Mouse (Mus musculus) limb, embryonic 10.5 days (tissue): Measurements from ENCODE around the gene Ccdc155. TPM values are rescaled to one million over a fixed set of nuclear protein-coding genes. Genes with fewer than 3 reads are reported as not detected.
A peak's percentile ranks its signal among the peaks of the same experiment; 100 is the strongest.

Source experiments
- DNase-seq: peaks from one replicate; pipeline ENCODE4 v3.0.0-alpha.2; 2017; ENCODE audit warnings: low spot score
- H3K27ac ChIP-seq: fragments of 300-500 bp; sonication (generic); 2 replicates; pipeline ENCODE4 v1.5.1; 2016; ENCODE audit warnings: mild to moderate bottlenecking
- H3K27me3 ChIP-seq: fragments of 300-500 bp; sonication (generic); 2 replicates; pipeline ENCODE4 v1.6.1; 2016; ENCODE audit warnings: low read depth, mild to moderate bottlenecking; ENCODE audit not compliant: poor library complexity, severe bottlenecking
- H3K36me3 ChIP-seq: fragments of 300-500 bp; sonication (generic); 2 replicates; pipeline ENCODE4 v1.6.1; 2016; ENCODE audit warnings: mild to moderate bottlenecking, moderate library complexity
- H3K4me1 ChIP-seq: fragments of 300-500 bp; sonication (generic); 2 replicates; pipeline ENCODE4 v1.6.1; 2016
- H3K4me3 ChIP-seq: fragments of 300-500 bp; sonication (generic); 2 replicates; pipeline ENCODE4 v1.5.1; 2016; ENCODE audit warnings: mild to moderate bottlenecking, moderate library complexity
- H3K9me3 ChIP-seq: fragments of 300-500 bp; sonication (generic); replicated peaks from 2 replicates; pipeline ENCODE4 v1.6.1; 2016; ENCODE audit warnings: mild to moderate bottlenecking
- WGBS: fragments of 180-500 bp; shearing (Covaris S2); methylation state at CpG from one replicate; pipeline ENCODE4 v1.1.7; 2016; 5-methylcytosine and 5-hydroxymethylcytosine counted together
- polyA plus RNA-seq: library from polyadenylated mRNA; unstranded; fragments of >200 nt; fragmentation: Nextera tagmentation; extraction: Ambion mirVana; gene quantifications from 2 replicates; pipeline ENCODE4 v1.2.1, GENCODE M21; 2016

Ccdc155 gene
- polyA plus RNA-seq, 1 experiment from 2014 or later, result 0.68 TPM

DNA sequence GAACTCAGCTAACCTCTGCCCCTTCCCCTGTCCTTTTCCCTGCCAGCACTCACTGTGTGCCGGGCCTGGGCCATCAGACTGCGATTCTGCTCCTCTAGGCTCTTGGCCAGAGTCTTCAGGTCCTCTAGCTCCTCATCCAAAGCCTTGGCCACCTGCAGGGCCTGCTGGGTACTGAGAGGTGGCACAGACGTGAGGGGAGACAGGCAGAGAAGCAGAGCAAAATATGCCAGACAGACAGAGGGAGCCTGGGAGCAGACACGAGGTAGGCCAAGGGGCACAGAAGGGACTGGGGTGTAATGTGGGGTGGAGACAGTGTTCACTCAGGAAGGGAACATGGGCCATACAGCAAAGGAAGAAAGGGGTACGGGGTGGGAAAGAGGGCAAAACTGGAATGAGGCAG is 11.3 kb downstream of the Ccdc155 start:
- H3K9me3 ChIP-seq, result no peaks in the 10 kb centered on the region
- H3K27me3 ChIP-seq, result peaks cover 63% of the 10 kb centered on the region
- 62% methylated on average over 5 of the region's 5 CpGs for WGBS
- H3K4me3 ChIP-seq, result no peak overlapping the region
- no peaks in the 10 kb centered on the region for H3K36me3 ChIP-seq
- no peak for DNase-seq
- H3K4me1 ChIP-seq, result peaks cover 68% of the 10 kb centered on the region
- H3K27ac ChIP-seq, result peak overlapping the region; percentile 50

DNA sequence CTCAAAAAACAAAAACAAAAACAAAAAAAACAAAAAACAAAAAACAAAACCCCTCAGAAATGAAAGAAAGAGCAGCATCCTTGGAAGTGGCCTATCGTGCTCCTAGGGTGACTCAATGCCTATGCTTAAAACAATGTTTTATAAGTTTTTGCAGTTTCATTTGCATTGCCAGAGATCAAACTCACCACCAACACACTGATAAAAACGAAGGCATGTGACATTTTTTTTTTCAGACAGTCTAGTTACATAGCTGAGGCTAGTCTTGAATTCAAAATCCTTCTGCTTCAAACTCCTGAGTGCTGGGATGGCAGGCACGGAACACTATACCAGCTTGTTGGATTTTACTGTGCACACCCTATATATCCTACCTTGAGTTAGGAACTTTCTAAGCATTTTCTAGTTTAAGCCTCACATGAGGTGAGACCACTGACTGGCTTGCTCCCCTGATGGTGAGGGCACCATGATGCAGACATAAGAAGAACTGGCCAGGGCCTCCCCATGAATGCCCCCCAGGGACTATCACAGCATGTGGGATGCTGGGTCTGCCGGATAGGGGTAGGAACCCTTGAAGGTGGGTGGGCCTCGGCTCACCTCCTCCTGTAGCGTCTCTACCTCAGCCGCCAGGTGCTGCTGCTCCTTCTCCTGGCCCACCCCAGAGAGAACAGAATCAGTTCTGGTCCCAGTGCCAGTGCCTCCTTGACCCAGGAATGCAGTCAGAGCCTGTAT is 11.9 kb downstream of the Ccdc155 start:
- Histone ChIP-seq H3K9me3 (no peaks in the 10 kb centered on the region), H3K4me1 (peaks cover 64% of the 10 kb centered on the region), H3K36me3 (no peaks in the 10 kb centered on the region), H3K4me3 (no peak overlapping the region), H3K27ac (peak overlapping the region; percentile 50), H3K27me3 (peaks cover 70% of the 10 kb centered on the region)
- DNase-seq, result no peak
- WGBS, result 85% methylated on average over 7 of the region's 7 CpGs

DNA sequence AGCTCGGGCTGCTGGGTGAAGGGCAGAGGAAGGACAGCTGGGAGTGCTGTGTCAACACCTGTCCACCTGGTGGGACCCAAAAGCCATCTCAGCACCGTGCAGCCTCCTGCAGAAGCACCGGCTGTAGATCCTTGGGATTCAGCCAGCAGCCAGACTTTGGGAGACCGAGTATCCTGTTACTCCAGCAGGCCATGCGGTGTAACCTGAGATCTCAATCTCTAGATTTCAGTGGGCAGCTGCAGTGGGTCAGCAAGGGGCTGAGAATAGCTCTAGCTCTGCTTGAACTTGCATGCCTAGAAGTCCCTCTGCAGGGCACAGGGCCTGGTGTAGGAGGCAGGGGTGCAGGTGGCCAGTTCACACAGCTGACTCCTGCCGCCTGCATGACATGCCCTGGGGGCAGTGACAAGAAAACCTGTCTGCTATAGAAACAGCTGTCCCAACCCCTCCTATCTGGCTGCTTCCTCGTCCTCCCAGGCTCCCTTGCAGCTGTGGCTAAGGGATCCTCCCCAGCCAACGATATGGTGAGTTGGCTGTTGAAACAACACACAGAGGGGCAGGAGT is 12.8 kb downstream of the Ccdc155 start:
- no peaks in the 10 kb centered on the region for H3K9me3 ChIP-seq
- H3K27ac ChIP-seq, result peak overlapping the region; percentile 61
- H3K4me3 ChIP-seq, result peak overlapping the region; percentile 6
- 10% methylated on average over 8 of the region's 8 CpGs for WGBS
- peaks cover 64% of the 10 kb centered on the region for H3K4me1 ChIP-seq
- H3K36me3 ChIP-seq, result no peaks in the 10 kb centered on the region
- peaks cover 73% of the 10 kb centered on the region for H3K27me3 ChIP-seq
- peak; percentile 71 for DNase-seq

DNA sequence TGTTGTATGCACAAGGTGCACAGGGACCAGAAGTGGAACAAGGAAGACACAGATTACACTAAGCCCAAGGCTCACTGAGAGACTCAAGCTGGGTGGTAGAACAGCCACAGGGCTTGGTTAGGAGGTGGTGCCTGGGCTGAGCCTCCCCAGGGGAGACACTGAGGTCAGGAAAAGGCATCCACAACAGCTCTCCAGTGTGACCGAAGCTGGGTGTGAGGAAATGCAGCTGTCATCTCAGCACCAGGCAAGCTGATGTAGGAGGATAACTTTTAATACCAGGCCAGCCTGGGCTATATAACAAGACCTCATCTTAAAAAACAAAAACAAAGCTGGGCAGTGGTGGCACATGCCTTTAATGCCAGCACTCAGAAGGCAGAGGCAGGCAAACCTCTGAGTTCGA is 13.5 kb downstream of the Ccdc155 start:
- H3K27me3 ChIP-seq, result peaks cover 73% of the 10 kb centered on the region

DNA sequence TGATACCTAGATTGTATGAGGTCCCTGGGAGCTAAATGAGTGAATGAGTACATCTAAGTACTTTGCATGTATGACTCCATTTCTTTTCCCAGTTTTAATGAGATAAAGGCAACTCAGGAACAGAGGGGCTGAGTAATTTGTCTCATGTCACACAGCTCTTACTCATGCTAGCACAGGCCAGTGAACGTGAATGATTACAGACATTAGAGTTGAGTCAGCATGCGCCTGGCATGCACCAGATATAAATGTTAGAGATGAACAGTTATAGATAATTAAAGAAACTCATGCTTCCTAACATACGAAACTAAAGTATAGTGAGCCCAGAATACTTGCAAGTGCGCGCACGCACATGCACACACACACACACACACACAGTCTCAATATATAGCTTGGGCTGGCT is 14.5 kb downstream of the Ccdc155 start:
- no peaks in the 10 kb centered on the region for H3K36me3 ChIP-seq
- H3K4me1 ChIP-seq, result peaks cover 65% of the 10 kb centered on the region
- H3K9me3 ChIP-seq, result no peaks in the 10 kb centered on the region
- DNase-seq, result no peak
- no peak overlapping the region for H3K4me3 ChIP-seq
- H3K27me3 ChIP-seq, result peaks cover 73% of the 10 kb centered on the region
- no peak overlapping the region for H3K27ac ChIP-seq
- 94% methylated on average over 6 of the region's 6 CpGs for WGBS

More for the DNA sequence above, 13.5 kb downstream of the Ccdc155 start:
- peaks cover 66% of the 10 kb centered on the region for H3K4me1 ChIP-seq
- peak overlapping the region; percentile 61 for H3K27ac ChIP-seq
- 80% methylated on average over 2 of the region's 2 CpGs for WGBS
- no peaks in the 10 kb centered on the region for H3K9me3 ChIP-seq
- H3K36me3 ChIP-seq, result no peaks in the 10 kb centered on the region
- no peak overlapping the region for H3K4me3 ChIP-seq
- no peak for DNase-seq

DNA sequence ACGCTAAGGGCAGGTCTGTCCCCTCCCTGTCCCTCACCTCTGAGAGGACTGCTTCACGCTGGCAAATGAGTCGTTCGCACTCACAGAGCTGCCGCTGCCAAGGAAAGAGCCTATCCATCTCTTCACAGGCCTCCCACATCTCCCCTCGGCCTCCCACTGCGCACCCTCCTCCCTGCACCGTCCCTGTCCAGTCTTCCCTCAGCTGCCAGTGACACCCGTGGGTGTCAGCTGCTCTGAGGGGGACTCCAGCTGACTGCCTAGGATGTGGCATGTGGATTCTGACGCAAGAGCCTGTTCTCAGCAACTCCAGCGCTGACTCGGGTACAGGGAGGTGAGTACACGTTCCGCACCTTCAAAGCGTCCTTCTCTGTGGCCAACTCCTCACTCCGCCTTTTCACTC is 15.1 kb downstream of the Ccdc155 start:
- 64% methylated on average over 16 of the region's 16 CpGs for WGBS
- Histone ChIP-seq H3K36me3 (no peaks in the 10 kb centered on the region), H3K27me3 (peaks cover 77% of the 10 kb centered on the region), H3K4me1 (peaks cover 65% of the 10 kb centered on the region), H3K27ac (peak overlapping the region; percentile 7; the same call in 1 of the 2 replicates), H3K4me3 (no peak overlapping the region), H3K9me3 (no peaks in the 10 kb centered on the region)
- no peak for DNase-seq

DNA sequence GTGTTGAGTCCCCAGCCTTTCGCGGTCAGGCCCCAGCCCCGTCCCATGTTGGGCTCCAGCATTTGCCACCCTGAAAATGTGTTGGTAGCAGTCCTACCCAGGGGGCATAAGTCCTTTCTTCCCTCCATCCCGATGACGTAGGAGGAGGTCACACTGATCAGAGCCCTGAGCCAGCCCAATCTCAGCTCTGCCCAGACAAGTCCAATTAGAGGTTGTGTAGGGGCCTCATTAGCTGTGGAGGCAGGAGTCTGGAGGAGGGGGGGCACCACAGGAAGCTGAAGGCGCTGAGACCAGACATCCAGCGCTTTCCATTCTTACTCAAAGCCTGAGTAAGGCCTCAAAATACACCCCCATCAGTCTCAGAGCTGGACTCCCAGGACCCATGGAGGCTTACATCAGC is 18.8 kb downstream of the Ccdc155 start:
- WGBS, result 54% methylated on average over 7 of the region's 7 CpGs
- Histone ChIP-seq H3K27me3 (peaks cover 100% of the 10 kb centered on the region), H3K4me1 (peaks cover 59% of the 10 kb centered on the region), H3K4me3 (no peak overlapping the region), H3K9me3 (no peaks in the 10 kb centered on the region), H3K27ac (peak overlapping the region; percentile 76), H3K36me3 (no peaks in the 10 kb centered on the region)
- DNase-seq, result no peak

DNA sequence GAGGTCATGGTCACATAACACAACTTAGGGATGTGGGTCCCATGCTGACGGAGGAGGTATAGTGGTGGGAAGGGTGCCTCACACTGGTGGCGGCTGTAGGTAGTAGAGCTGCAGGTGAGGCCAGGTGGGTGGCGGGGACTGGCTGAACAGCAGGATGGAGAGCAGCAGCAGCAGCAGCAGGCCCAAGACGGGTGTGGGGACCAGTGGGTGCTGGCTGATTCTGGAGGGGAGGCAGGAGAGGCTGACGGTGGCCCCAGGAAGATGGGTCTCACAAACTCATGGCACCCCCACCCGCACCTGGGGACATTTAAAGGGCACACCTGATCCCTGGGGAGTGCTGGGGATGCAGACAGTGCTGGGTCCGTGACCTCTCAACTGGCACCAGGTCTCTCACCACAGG is 21.0 kb downstream of the Ccdc155 start:
- Histone ChIP-seq H3K36me3 (no peaks in the 10 kb centered on the region), H3K27me3 (peaks cover 100% of the 10 kb centered on the region), H3K27ac (no peak overlapping the region), H3K4me3 (no peak overlapping the region), H3K4me1 (peaks cover 54% of the 10 kb centered on the region), H3K9me3 (no peaks in the 10 kb centered on the region)
- no peak for DNase-seq
- WGBS, result 71% methylated on average over 7 of the region's 7 CpGs

DNA sequence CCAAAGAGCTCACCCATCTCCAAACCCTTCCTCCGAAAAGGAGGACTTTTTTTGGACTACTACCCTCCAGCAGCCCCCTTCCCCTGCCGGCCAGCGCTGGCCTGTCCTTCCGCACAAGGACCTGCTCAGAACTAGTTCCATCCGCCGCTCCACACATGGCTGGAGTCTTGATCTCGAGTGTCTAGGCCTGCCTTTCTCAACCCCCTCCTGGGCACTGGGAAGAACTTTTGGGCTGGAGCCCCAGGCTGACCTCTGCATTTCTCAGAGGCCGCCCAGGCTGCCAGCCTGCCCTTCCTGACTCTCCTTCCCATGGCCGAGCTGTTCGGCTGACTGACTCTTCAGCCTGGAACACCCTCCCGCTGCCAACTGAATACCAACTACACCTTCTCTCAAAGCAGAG is 22.1 kb downstream of the Ccdc155 start:
- H3K9me3 ChIP-seq, result no peaks in the 10 kb centered on the region
- H3K27ac ChIP-seq, result no peak overlapping the region
- WGBS, result 19% methylated on average over 11 of the region's 11 CpGs
- H3K36me3 ChIP-seq, result no peaks in the 10 kb centered on the region
- peak overlapping the region; percentile 41 for H3K4me3 ChIP-seq
- peaks cover 100% of the 10 kb centered on the region for H3K27me3 ChIP-seq
- peaks cover 51% of the 10 kb centered on the region for H3K4me1 ChIP-seq
- no peak for DNase-seq

DNA sequence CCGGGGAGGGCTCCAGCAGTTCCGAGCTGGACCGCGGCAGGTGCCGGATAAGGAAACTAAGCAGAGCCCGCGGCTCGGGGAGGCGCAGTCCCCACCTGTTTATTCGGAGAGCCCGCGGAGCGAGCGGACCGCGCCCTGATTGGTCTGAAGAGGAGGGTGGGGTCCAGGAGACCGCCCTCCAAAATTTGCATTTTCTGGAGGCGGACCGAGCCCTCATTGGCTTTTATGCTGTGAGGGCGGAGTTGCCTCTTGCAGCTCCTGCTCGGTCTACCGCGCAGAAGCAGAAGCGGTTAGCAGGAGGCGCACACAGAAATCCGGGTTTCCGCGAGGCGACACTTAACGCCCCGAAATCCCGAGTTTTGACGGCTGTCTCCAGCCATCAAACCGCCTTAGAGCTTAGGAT is 22.5 kb downstream of the Ccdc155 start:
- under 1% methylated on average over 34 of the region's 34 CpGs for WGBS

DNA sequence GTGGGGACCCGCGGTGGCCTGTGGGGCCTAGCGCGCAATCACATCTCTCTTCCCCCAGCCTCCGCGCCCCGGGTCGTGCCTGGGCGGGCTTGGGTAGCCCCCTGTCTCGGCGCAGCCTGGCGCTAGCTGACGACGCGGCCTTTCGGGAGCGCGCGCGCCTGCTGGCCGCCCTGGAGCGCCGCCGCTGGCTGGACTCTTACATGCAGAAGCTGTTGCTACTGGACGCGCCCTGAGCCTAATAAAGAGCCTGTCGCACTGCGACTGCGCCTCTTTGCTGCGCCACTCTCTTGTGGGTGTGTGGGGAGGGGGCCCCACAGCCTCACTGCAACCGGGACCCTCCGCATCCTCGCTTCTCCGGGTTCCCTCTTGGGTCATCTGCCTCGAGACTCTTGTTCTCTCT is 23.2 kb downstream of the Ccdc155 start:
- DNase-seq, result no peak
- Histone ChIP-seq H3K27me3 (peaks cover 100% of the 10 kb centered on the region), H3K36me3 (no peaks in the 10 kb centered on the region), H3K9me3 (no peaks in the 10 kb centered on the region), H3K4me1 (peaks cover 45% of the 10 kb centered on the region), H3K27ac (no peak overlapping the region), H3K4me3 (peak overlapping the region; percentile 30)
- WGBS, result 5% methylated on average over 35 of the region's 35 CpGs

More for the DNA sequence above, 22.5 kb downstream of the Ccdc155 start:
- Histone ChIP-seq H3K36me3 (no peaks in the 10 kb centered on the region), H3K27me3 (peaks cover 100% of the 10 kb centered on the region), H3K9me3 (no peaks in the 10 kb centered on the region), H3K4me1 (peaks cover 51% of the 10 kb centered on the region), H3K27ac (no peak overlapping the region), H3K4me3 (peak overlapping the region; percentile 41)
- DNase-seq, result peak; percentile 90

DNA sequence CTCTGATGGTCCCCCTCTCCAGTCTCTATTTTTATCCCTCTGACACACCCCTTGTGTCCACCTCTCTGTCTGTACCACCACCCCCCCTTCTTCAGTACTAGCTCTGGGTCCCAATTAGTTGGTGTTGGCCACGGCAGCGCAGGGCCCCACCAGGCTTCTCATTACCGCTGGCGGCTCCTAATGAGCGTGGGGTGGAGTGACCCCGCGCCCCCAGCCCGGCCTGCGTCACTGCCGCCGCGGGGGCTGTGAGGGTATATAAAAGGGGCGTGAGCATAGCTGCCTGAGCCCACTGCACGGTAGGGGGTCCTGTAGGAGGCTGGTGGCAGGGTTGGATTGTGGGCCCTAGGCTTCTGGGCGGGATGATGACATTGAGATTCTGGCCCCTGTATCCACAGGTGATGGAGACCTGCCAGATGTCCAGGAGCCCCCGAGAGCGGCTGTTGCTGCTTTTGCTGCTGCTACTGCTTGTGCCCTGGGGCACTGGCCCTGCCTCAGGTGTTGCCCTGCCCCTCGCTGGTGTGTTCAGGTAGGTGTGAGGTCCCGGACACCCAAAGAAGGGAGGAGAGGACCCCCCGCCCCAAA is 23.7 kb downstream of the Ccdc155 start, which contains the start of gene Pth2:
Pth2 (plus strand) TSS at position 100 of the 582 bp plus-strand sequence.
- Histone ChIP-seq H3K27me3 (peaks cover 100% of the 10 kb centered on the region), H3K27ac (no peak within 1 kb of the TSS), H3K4me3 (peak within 1 kb of the TSS; percentile 30), H3K36me3 (no peaks in the 10 kb centered on the region), H3K9me3 (no peaks in the 10 kb centered on the region), H3K4me1 (peaks cover 45% of the 10 kb centered on the region)
- WGBS, result 16% methylated on average over 20 of the region's 20 CpGs
- no peak for DNase-seq

DNA sequence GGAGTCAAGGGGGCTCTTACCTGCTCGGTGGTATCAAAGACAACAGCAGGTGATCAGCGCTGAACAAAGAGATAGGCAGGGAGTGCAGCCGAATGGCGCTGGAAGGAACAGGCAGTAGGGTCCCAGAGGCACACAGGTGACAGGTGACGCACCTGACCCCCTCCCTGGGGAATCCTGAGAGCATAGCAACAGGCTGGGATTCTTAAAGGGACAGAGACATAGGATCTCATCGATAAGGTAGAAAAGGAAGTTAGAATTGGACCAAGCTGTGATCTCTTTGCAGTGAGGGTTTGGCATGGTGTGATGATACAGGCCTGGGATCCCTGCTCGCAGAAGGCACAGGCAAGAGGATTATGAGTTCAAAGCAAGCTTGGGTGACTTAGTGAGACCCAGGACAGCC is 25.2 kb downstream of the Ccdc155 start, which contains the start of gene Gfy:
Gfy (minus strand) TSS at position 101 of the 400 bp plus-strand sequence.
- Histone ChIP-seq H3K27me3 (peaks cover 100% of the 10 kb centered on the region), H3K27ac (no peak within 1 kb of the TSS), H3K9me3 (no peaks in the 10 kb centered on the region), H3K4me3 (no peak within 1 kb of the TSS), H3K4me1 (peaks cover 44% of the 10 kb centered on the region), H3K36me3 (no peaks in the 10 kb centered on the region)
- DNase-seq, result no peak
- WGBS, result 22% methylated on average over 7 of the region's 7 CpGs
